Mouse (Mus musculus) bone marrow macrophage, adult 2 months (primary cell): Measurements from ENCODE around the gene Egfl6.

Experiments used
- CTCF ChIP-seq: IDR thresholded peaks from 2 replicates; pipeline ENCODE4 v1.5.1; 2012; ENCODE audit warnings: low read depth, mild to moderate bottlenecking, low read length, moderate library complexity
- POLR2A ChIP-seq: IDR thresholded peaks from 2 replicates; pipeline ENCODE4 v1.6.1; 2012; ENCODE audit warnings: mild to moderate bottlenecking, low read depth, low read length, borderline replicate concordance

GRCm38 (mm10) chrX:166565983-166566382 is 19.5 kb downstream of the Egfl6 start:
- no peak for TF ChIP-seq POLR2A
- TF ChIP-seq CTCF: no peak
